Mouse (Mus musculus): ENCODE results near the gene Sh3bgrl. TPM values are rescaled to one million over a fixed set of nuclear protein-coding genes. Genes with fewer than 3 reads are reported as not detected.

Sh3bgrl gene
- polyA plus RNA-seq, 1 experiment: 18.5 TPM

DNA sequence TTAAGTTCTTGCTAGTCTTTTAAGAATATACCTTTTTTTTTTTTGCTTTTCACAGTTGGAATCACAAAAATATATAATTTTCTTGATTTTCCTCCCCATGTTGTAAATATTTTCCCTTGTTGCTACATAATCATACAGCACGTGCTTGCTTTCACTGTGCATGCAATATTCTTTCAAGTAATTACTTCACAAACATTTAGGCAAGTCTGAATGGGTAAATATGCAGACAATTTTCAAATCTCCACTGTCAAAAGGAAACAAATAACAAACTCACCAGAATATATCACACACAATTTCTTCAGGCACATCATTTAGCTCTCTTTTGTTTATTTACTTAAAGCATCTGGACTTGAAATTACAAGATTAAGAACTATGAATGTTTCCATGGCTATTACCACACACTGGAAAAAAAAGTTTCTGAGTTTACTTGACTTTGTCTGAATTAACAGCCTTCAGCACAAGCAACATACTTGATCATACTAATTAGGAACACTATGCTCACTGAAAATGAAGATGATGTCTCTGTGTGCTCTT, 46.2 kb downstream of the Sh3bgrl start:
- H3K79me2 ChIP-seq (ENCODE audit: control insufficient read depth, insufficient read depth): peaks cover 59% of the 10 kb centered on the region
- no peak overlapping the region for H3ac ChIP-seq (ENCODE audit: control insufficient read depth, insufficient read length)
- H3K4me2 ChIP-seq (ENCODE audit: low read depth): peak overlapping the region; percentile 71
- H3K36me3 ChIP-seq (ENCODE audit: control insufficient read depth, insufficient read depth): no peaks in the 10 kb centered on the region
- TF ChIP-seq POLR2A (IDR thresholded peaks at IDR 0.05; ENCODE audit: insufficient read length, low read depth) (no peak), MYOG (IDR thresholded peaks at IDR 0.05; ENCODE audit: control insufficient read depth in 1 of 3, insufficient read depth in 1 of 3, insufficient read length in 2 of 3, low read depth in 2 of 3) (no peak), SRF (IDR thresholded peaks at IDR 0.05; ENCODE audit: control insufficient read depth, insufficient read length, low read depth) (no peak)
- H3K27me3 ChIP-seq (ENCODE audit: control insufficient read depth, insufficient read depth, insufficient read length): no peaks in the 10 kb centered on the region
- no peak overlapping the region for H3K4me3 ChIP-seq

DNA sequence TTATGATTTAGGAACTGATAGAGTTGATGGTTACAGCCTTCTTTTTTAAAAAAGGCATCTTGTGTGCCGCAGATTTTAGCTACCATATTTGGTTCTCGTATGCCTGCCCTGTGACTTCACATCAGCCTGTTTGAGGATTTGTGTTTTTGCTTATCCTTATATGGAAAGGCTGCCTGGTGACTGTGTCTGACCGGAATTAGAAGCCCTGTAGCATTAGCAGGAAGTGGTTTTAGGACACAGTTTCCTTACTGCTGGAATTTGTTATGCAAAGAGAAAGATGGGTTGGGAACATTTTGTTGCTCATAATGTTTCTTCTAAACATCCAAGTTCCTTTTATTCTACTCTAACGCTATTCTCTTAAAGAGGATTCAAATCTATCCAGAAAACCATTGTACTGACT, 47.1 kb downstream of the Sh3bgrl start:
- Histone ChIP-seq H3ac (ENCODE audit: control insufficient read depth, insufficient read length) (no peak overlapping the region), H3K79me2 (ENCODE audit: control insufficient read depth, insufficient read depth) (peaks cover 64% of the 10 kb centered on the region), H3K27me3 (ENCODE audit: control insufficient read depth, insufficient read depth, insufficient read length) (no peaks in the 10 kb centered on the region), H3K4me3 (no peak overlapping the region), H3K4me2 (ENCODE audit: low read depth) (peak overlapping the region; percentile 71), H3K36me3 (ENCODE audit: control insufficient read depth, insufficient read depth) (no peaks in the 10 kb centered on the region)
- TF ChIP-seq SRF (IDR thresholded peaks at IDR 0.05; ENCODE audit: control insufficient read depth, insufficient read length, low read depth) (peak; percentile 88), MAX (IDR thresholded peaks at IDR 0.05; ENCODE audit: low read depth) (no peak)

DNA sequence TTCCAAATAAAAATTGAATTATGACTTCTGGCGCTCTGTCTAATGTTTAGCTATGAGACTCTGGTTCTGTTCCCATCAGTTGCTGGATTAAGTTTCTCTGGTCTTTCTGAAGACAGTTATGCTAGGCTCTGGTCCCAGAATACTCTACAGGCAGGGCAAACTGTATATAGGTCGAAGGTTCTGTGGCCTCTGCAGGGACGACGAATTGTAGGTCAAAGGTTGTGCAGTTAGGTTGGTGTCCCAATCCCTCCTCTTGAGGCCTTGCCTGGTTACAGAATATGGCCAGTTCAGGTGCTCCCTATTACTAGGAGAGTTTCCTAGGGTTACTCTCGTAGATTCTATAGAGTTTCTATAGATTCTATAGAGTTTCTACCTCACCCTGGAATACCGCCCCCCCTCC, 50.6 kb downstream of the Sh3bgrl start:
- TF ChIP-seq POLR2AphosphoS2 (IDR thresholded peaks at IDR 0.05; ENCODE audit: insufficient read length, low read depth) (no peak), E2F4 (IDR thresholded peaks at IDR 0.05; ENCODE audit: insufficient read depth) (no peak), MYOG (IDR thresholded peaks at IDR 0.05; ENCODE audit: control insufficient read depth in 1 of 3, insufficient read depth in 1 of 3, insufficient read length in 2 of 3, low read depth in 2 of 3) (no peak), POLR2A (IDR thresholded peaks at IDR 0.05; ENCODE audit: insufficient read length, low read depth) (no peak), USF1 (IDR thresholded peaks at IDR 0.05; ENCODE audit: low read depth) (no peak), SRF (IDR thresholded peaks at IDR 0.05; ENCODE audit: control insufficient read depth, insufficient read length, low read depth) (no peak), REST (IDR thresholded peaks at IDR 0.05; ENCODE audit: insufficient read depth, insufficient read length) (no peak), TCF3 (IDR thresholded peaks at IDR 0.05; ENCODE audit: insufficient read length, low read depth) (no peak), MAX (IDR thresholded peaks at IDR 0.05; ENCODE audit: low read depth) (no peak), CEBPB (IDR thresholded peaks at IDR 0.05; ENCODE audit: insufficient read depth, poor library complexity, severe bottlenecking) (no peak)

DNA sequence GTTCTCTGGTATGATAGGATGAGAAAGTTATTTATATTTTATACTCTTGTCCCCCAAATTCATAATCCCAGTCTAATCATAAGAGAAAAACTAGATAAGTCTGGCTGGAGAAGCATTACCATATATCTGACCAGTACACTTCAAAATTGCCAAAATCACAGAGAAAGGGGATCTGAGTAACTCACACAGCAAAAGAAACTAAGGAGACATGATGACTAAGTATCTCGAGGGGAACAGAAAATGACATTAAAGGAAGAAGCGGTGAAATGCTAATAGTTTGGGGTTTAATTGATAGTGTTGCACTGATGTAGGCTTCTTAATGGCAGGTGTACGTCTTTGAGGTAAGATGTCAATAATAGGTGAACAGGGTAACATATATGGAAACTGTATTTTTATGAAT, 51.9 kb downstream of the Sh3bgrl start:
- no peak overlapping the region for H3K4me2 ChIP-seq (ENCODE audit: low read depth)
- H3K79me2 ChIP-seq (ENCODE audit: control insufficient read depth, insufficient read depth): peaks cover 48% of the 10 kb centered on the region
- peaks cover 6% of the 10 kb centered on the region for H3K36me3 ChIP-seq (ENCODE audit: control insufficient read depth, insufficient read depth)
- no peak overlapping the region for H3K4me3 ChIP-seq
- no peaks in the 10 kb centered on the region for H3K27me3 ChIP-seq (ENCODE audit: control insufficient read depth, insufficient read depth, insufficient read length)
- TF ChIP-seq SRF (IDR thresholded peaks at IDR 0.05; ENCODE audit: control insufficient read depth, insufficient read length, low read depth): no peak
- TF ChIP-seq POLR2AphosphoS2 (IDR thresholded peaks at IDR 0.05; ENCODE audit: insufficient read length, low read depth): no peak
- TF ChIP-seq TCF12 (IDR thresholded peaks at IDR 0.05; ENCODE audit: insufficient read depth, poor library complexity, severe bottlenecking): no peak
- TF ChIP-seq CEBPB (IDR thresholded peaks at IDR 0.05; ENCODE audit: insufficient read depth, poor library complexity, severe bottlenecking): no peak
- H3ac ChIP-seq (ENCODE audit: control insufficient read depth, insufficient read length): no peak overlapping the region

More for the DNA sequence above, 50.6 kb downstream of the Sh3bgrl start:
- Histone ChIP-seq H3K27me3 (ENCODE audit: control insufficient read depth, insufficient read depth, insufficient read length) (no peaks in the 10 kb centered on the region), H3K79me2 (ENCODE audit: control insufficient read depth, insufficient read depth) (peaks cover 61% of the 10 kb centered on the region), H3ac (ENCODE audit: control insufficient read depth, insufficient read length) (no peak overlapping the region), H3K4me2 (ENCODE audit: low read depth) (no peak overlapping the region), H3K36me3 (ENCODE audit: control insufficient read depth, insufficient read depth) (no peaks in the 10 kb centered on the region), H3K4me3 (no peak overlapping the region)

DNA sequence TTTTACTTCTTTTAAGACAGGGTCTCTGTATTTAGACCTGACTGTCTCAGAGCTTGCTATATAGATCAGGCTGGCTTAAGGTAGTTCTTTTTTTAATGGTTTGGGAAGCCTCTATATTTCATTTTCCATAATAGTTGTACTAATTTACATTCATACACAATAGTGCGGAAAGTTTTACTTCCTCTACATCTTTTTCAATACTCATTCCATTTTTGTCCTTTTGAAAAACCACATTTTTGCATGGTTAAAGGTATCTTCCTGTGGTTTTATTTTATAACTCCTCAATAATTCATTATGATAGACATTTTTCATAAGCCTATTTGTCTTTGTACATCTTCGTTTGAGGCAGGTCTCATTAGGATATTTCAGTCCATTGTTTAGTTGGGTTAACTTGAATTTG, 56.1 kb downstream of the Sh3bgrl start:
- H3K27me3 ChIP-seq (ENCODE audit: control insufficient read depth, insufficient read depth, insufficient read length): no peaks in the 10 kb centered on the region
- peaks cover 15% of the 10 kb centered on the region for H3K79me2 ChIP-seq (ENCODE audit: control insufficient read depth, insufficient read depth)
- no peak overlapping the region for H3K4me3 ChIP-seq
- H3K36me3 ChIP-seq (ENCODE audit: control insufficient read depth, insufficient read depth): peaks cover 10% of the 10 kb centered on the region
- TF ChIP-seq SRF (IDR thresholded peaks at IDR 0.05; ENCODE audit: control insufficient read depth, insufficient read length, low read depth) (no peak), POLR2AphosphoS2 (IDR thresholded peaks at IDR 0.05; ENCODE audit: insufficient read length, low read depth) (no peak), MYOD1 (IDR thresholded peaks at IDR 0.05; ENCODE audit: control insufficient read depth in 1 of 3, insufficient read length in 2 of 3, low read depth in 2 of 3) (no peak), POLR2A (IDR thresholded peaks at IDR 0.05; ENCODE audit: insufficient read length, low read depth) (no peak), CEBPB (IDR thresholded peaks at IDR 0.05; ENCODE audit: insufficient read depth, poor library complexity, severe bottlenecking) (no peak), USF1 (IDR thresholded peaks at IDR 0.05; ENCODE audit: low read depth) (no peak), MYOG (IDR thresholded peaks at IDR 0.05; ENCODE audit: control insufficient read depth in 1 of 3, insufficient read depth in 1 of 3, insufficient read length in 2 of 3, low read depth in 2 of 3) (no peak), TCF12 (IDR thresholded peaks at IDR 0.05; ENCODE audit: insufficient read depth, poor library complexity, severe bottlenecking) (no peak), TCF3 (IDR thresholded peaks at IDR 0.05; ENCODE audit: insufficient read length, low read depth) (no peak), E2F4 (IDR thresholded peaks at IDR 0.05; ENCODE audit: insufficient read depth) (no peak), REST (IDR thresholded peaks at IDR 0.05; ENCODE audit: insufficient read depth, insufficient read length) (no peak), MAX (IDR thresholded peaks at IDR 0.05; ENCODE audit: low read depth) (no peak)
- H3K4me2 ChIP-seq (ENCODE audit: low read depth): no peak overlapping the region
- no peak overlapping the region for H3ac ChIP-seq (ENCODE audit: control insufficient read depth, insufficient read length)

All from myocyte (in vitro differentiated cells).